Mouse (Mus musculus): ENCODE measurements around the gene Rai14. TPM values are rescaled to one million over a fixed set of nuclear protein-coding genes. Genes with fewer than 3 reads are reported as not detected.

Rai14 gene
- 73.2 and 75.8 TPM in 2 replicates for polyA plus RNA-seq (2016; fragmentation: Nextera tagmentation; extraction: Ambion mirVana)

- 0 out of 2 replicates have a peak, but pooled peaks cover 3% of the 10 kb centered on the region for H3K9me3 ChIP-seq
- WGBS: under 1% methylated on average over 61 of the region's 68 CpGs
- peaks cover 32% of the 10 kb centered on the region for H3K4me1 ChIP-seq
- H3K27me3 ChIP-seq (replicated peaks; ENCODE audit: low read depth, poor library complexity, severe bottlenecking): no peaks in the 10 kb centered on the region
- peak within 1 kb of the TSS; percentile 91 for H3K4me3 ChIP-seq
- DNase-seq (ENCODE audit: low spot score): peak; percentile 91
- H3K27ac ChIP-seq (replicated peaks): peak within 1 kb of the TSS; percentile 96
- H3K36me3 ChIP-seq (replicated peaks): peaks cover 10% of the 10 kb centered on the region
Measured at GRCm38 (mm10) chr15:10714409-10715138, at the start of gene Rai14. Gene Rai14 (minus strand): TSS chr15:10714624.

DNA sequence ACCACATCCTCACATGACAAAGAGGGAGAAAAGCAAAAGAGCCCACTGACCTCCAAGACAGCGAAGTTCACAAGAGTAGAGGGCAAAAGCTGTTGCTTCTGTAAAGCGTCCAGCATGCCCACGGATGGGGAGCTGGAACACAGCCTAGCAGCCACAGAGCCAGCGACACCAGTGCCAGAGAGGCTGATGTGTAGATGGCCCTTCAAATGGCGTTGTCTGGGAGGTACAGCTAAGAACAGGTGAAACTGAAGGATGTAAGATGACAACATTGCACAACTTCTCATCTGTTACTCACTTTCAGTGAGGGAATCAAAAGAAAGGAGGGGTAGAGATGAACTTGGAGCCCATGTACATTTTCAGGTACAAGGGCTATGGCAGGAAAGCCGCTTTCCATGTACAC lies 47.0 kb upstream of the Rai14 start:
- Histone ChIP-seq H3K27ac (replicated peaks) (no peak overlapping the region), H3K27me3 (replicated peaks; ENCODE audit: low read depth, poor library complexity, severe bottlenecking) (no peaks in the 10 kb centered on the region), H3K36me3 (replicated peaks) (no peaks in the 10 kb centered on the region), H3K4me1 (peaks cover 3% of the 10 kb centered on the region; the same call in 1 of the 2 replicates), H3K9me3 (no peaks in the 10 kb centered on the region), H3K4me3 (no peak overlapping the region)
- no peak for DNase-seq (ENCODE audit: low spot score)
- WGBS: 93% methylated on average over 6 of the region's 6 CpGs

- 87% methylated on average over 12 of the region's 12 CpGs for WGBS
- Histone ChIP-seq H3K9me3 (no peaks in the 10 kb centered on the region), H3K27me3 (replicated peaks; ENCODE audit: low read depth, poor library complexity, severe bottlenecking) (no peaks in the 10 kb centered on the region), H3K4me1 (peaks cover 3% of the 10 kb centered on the region; the same call in 1 of the 2 replicates), H3K27ac (replicated peaks) (no peak overlapping the region), H3K4me3 (no peak overlapping the region), H3K36me3 (replicated peaks) (no peaks in the 10 kb centered on the region)
- no peak for DNase-seq (ENCODE audit: low spot score)
Measured at GRCm38 (mm10) chr15:10760006-10760405, 45.6 kb upstream of the Rai14 start.

GRCm38 (mm10) chr15:10759440-10759839 lies 45.0 kb upstream of the Rai14 start:
- no peak for DNase-seq (ENCODE audit: low spot score)
- Histone ChIP-seq H3K27ac (replicated peaks) (no peak overlapping the region), H3K36me3 (replicated peaks) (no peaks in the 10 kb centered on the region), H3K27me3 (replicated peaks; ENCODE audit: low read depth, poor library complexity, severe bottlenecking) (no peaks in the 10 kb centered on the region), H3K9me3 (no peaks in the 10 kb centered on the region), H3K4me1 (peaks cover 3% of the 10 kb centered on the region; the same call in 1 of the 2 replicates), H3K4me3 (no peak overlapping the region)
- 90% methylated on average over 4 of the region's 4 CpGs for WGBS

DNA sequence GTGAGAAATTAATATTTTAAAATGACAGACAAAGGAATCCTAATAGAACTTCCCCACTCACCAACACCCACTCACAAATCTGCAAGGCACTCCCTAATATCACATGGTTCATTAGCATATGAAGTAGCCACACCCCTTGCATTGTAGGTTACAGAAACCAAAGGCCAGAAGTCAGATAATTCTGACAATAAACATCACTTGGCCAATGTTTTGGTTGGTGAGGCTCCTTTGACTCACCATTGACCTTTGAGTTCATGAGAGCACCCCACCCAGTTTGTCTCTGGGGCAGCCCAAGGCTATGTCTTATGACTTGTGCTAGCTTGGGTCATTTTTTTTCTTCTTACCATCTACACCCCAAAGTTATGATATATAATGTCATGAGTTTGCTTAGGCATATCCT lies 44.4 kb upstream of the Rai14 start:
- DNase-seq (ENCODE audit: low spot score): no peak
- Histone ChIP-seq H3K27me3 (replicated peaks; ENCODE audit: low read depth, poor library complexity, severe bottlenecking) (no peaks in the 10 kb centered on the region), H3K9me3 (no peaks in the 10 kb centered on the region), H3K27ac (replicated peaks) (no peak overlapping the region), H3K4me3 (no peak overlapping the region), H3K4me1 (peaks cover 3% of the 10 kb centered on the region; the same call in 1 of the 2 replicates), H3K36me3 (replicated peaks) (no peaks in the 10 kb centered on the region)

GRCm38 (mm10) chr15:10751141-10751540 lies 36.7 kb upstream of the Rai14 start:
- 87% methylated on average over 2 of the region's 2 CpGs for WGBS
- Histone ChIP-seq H3K36me3 (replicated peaks) (no peaks in the 10 kb centered on the region), H3K9me3 (no peaks in the 10 kb centered on the region), H3K27me3 (replicated peaks; ENCODE audit: low read depth, poor library complexity, severe bottlenecking) (no peaks in the 10 kb centered on the region), H3K4me3 (no peak overlapping the region), H3K27ac (replicated peaks) (no peak overlapping the region), H3K4me1 (peaks cover 16% of the 10 kb centered on the region)
- DNase-seq (ENCODE audit: low spot score): no peak

DNA sequence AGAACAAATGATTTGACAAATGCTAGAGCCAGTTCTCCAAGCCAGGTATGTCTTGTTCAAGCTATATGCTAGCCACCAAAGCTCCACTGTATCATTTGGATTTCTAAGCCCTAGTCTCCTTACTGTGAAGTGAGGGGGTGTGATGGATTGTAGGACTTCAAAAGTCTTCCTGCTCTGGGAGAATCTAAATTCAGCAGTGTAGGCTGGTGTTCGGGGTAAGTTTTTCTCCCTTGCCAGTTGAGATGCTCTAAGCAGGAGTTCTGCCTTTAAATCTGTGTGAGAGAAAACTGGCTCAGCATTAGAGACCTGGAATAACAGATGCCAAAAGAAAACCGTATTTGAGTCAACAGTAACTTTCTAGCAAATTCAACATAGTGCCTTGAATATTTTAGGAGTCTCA lies 35.9 kb upstream of the Rai14 start:
- Histone ChIP-seq H3K27me3 (replicated peaks; ENCODE audit: low read depth, poor library complexity, severe bottlenecking) (no peaks in the 10 kb centered on the region), H3K4me1 (peaks cover 16% of the 10 kb centered on the region), H3K9me3 (no peaks in the 10 kb centered on the region), H3K4me3 (no peak overlapping the region), H3K27ac (replicated peaks) (no peak overlapping the region), H3K36me3 (replicated peaks) (no peaks in the 10 kb centered on the region)
- WGBS: 90% methylated on average over 2 of the region's 2 CpGs
- DNase-seq (ENCODE audit: low spot score): no peak

DNA sequence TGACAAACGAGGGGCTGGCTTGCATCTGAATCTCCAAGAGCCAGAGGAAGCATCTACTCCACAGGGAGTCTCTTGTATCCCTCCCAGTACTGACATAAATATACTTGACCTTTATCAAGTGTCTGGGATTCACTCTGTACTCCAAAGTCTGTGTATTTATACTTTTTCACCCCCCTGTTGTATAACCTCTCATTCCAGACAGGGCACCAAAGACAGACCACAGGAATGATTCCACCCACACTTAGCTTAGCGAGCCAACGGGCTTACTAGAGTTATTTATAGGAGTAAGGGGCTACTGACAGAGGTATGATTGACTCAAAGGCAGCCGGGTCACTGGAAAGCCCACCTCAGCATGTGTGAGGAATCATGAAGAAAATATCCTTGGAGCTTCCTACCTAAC lies 35.3 kb upstream of the Rai14 start:
- no peak for DNase-seq (ENCODE audit: low spot score)
- Histone ChIP-seq H3K4me3 (no peak overlapping the region), H3K9me3 (no peaks in the 10 kb centered on the region), H3K27ac (replicated peaks) (no peak overlapping the region), H3K27me3 (replicated peaks; ENCODE audit: low read depth, poor library complexity, severe bottlenecking) (no peaks in the 10 kb centered on the region), H3K4me1 (peaks cover 16% of the 10 kb centered on the region), H3K36me3 (replicated peaks) (no peaks in the 10 kb centered on the region)
- WGBS: 81% methylated on average over 4 of the region's 4 CpGs

GRCm38 (mm10) chr15:10747638-10748037 lies 33.2 kb upstream of the Rai14 start:
- H3K27ac ChIP-seq (replicated peaks): peak overlapping the region; percentile 48
- H3K36me3 ChIP-seq (replicated peaks): no peaks in the 10 kb centered on the region
- H3K4me1 ChIP-seq: peaks cover 16% of the 10 kb centered on the region
- no peak for DNase-seq (ENCODE audit: low spot score)
- H3K4me3 ChIP-seq: no peak overlapping the region
- H3K27me3 ChIP-seq (replicated peaks; ENCODE audit: low read depth, poor library complexity, severe bottlenecking): no peaks in the 10 kb centered on the region
- 73% methylated on average over 8 of the region's 8 CpGs for WGBS
- H3K9me3 ChIP-seq: no peaks in the 10 kb centered on the region

DNA sequence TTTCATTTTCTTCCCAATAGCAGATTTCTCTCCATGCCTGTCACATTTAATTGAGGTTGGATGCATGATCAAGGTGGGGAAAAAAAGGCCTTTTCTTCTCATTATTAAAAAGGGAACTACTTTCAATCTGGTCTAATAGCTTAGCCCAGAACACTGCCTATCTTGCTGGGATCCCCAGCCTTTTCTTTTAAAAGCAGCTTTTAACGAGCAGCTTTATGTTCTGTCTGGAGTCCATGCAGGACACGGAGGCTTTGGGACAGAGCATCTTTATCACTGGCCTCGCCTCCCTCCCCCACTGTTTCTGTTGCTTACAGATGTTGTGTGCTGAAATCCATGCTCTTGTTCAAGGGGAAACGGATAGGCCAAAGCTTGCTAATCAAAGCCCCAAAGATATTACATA lies 32.8 kb upstream of the Rai14 start:
- 24% methylated on average over 4 of the region's 4 CpGs for WGBS
- Histone ChIP-seq H3K27ac (replicated peaks) (peak overlapping the region; percentile 48; the same call in 1 of the 2 replicates), H3K4me3 (no peak overlapping the region), H3K9me3 (no peaks in the 10 kb centered on the region), H3K4me1 (peaks cover 16% of the 10 kb centered on the region), H3K36me3 (replicated peaks) (no peaks in the 10 kb centered on the region), H3K27me3 (replicated peaks; ENCODE audit: low read depth, poor library complexity, severe bottlenecking) (no peaks in the 10 kb centered on the region)
- DNase-seq (ENCODE audit: low spot score): no peak

- H3K27me3 ChIP-seq (replicated peaks; ENCODE audit: low read depth, poor library complexity, severe bottlenecking): no peaks in the 10 kb centered on the region
- no peak for DNase-seq (ENCODE audit: low spot score)
- H3K27ac ChIP-seq (replicated peaks): peak overlapping the region; percentile 30; the same call in 1 of the 2 replicates
- H3K9me3 ChIP-seq: no peaks in the 10 kb centered on the region
- peaks cover 16% of the 10 kb centered on the region for H3K4me1 ChIP-seq
- no peak overlapping the region for H3K4me3 ChIP-seq
- no peaks in the 10 kb centered on the region for H3K36me3 ChIP-seq (replicated peaks)
- WGBS: 65% methylated on average over 4 of the region's 4 CpGs
Measured at GRCm38 (mm10) chr15:10746303-10747051, 32.1 kb upstream of the Rai14 start.

GRCm38 (mm10) chr15:10742441-10742840 lies 28.0 kb upstream of the Rai14 start:
- Histone ChIP-seq H3K4me1 (peaks cover 17% of the 10 kb centered on the region), H3K9me3 (no peaks in the 10 kb centered on the region), H3K4me3 (no peak overlapping the region), H3K27ac (replicated peaks) (no peak overlapping the region), H3K36me3 (replicated peaks) (no peaks in the 10 kb centered on the region), H3K27me3 (replicated peaks; ENCODE audit: low read depth, poor library complexity, severe bottlenecking) (no peaks in the 10 kb centered on the region)
- 68% methylated on average over 6 of the region's 6 CpGs for WGBS
- DNase-seq (ENCODE audit: low spot score): no peak

GRCm38 (mm10) chr15:10739279-10739678 lies 24.9 kb upstream of the Rai14 start:
- 57% methylated on average over 1 of the region's 1 CpGs for WGBS
- no peak overlapping the region for H3K27ac ChIP-seq (replicated peaks)
- no peak overlapping the region for H3K4me3 ChIP-seq
- peaks cover 4% of the 10 kb centered on the region; the same call in 1 of the 2 replicates for H3K4me1 ChIP-seq
- DNase-seq (ENCODE audit: low spot score): no peak
- no peaks in the 10 kb centered on the region for H3K9me3 ChIP-seq
- no peaks in the 10 kb centered on the region for H3K36me3 ChIP-seq (replicated peaks)
- H3K27me3 ChIP-seq (replicated peaks; ENCODE audit: low read depth, poor library complexity, severe bottlenecking): no peaks in the 10 kb centered on the region

Data from embryonic facial prominence, embryonic 10.5 days (tissue).